Mouse (Mus musculus) layer of hippocampus, postnatal 36 days (tissue): Measurements from ENCODE around the gene Cd180. TPM values are rescaled to one million over a fixed set of nuclear protein-coding genes. Genes with fewer than 3 reads are reported as not detected.

Experiments used
- DNase-seq, 2 experiments: peaks; one replicate each; pipeline ENCODE4 v3.0.0; 2022
- total RNA-seq, 2 experiments: library from RNA; stranded (reverse); gene quantifications; 2 replicates each; pipeline ENCODE4 v1.2.3; 2021

The Cd180 gene
- total RNA-seq, 2 experiments from 2014 or later = 2.4 to 3.0 TPM

- DNase-seq = peak; percentile 62 to 63
These were observed 51.3 kb downstream of the Cd180 start for GRCm38 (mm10) chr13:102744481-102745269.

- no peak for DNase-seq
These were observed 51.9 kb downstream of the Cd180 start for GRCm38 (mm10) chr13:102745270-102745600.

- DNase-seq = peak in 1 of 2 experiments; percentile 34
These were observed 52.4 kb downstream of the Cd180 start for GRCm38 (mm10) chr13:102745626-102746342.

- DNase-seq = no peak
These were observed 53.6 kb downstream of the Cd180 start for GRCm38 (mm10) chr13:102746803-102747561.

GRCm38 (mm10) chr13:102749194-102749593, 55.8 kb downstream of the Cd180 start:
- DNase-seq = no peak

GRCm38 (mm10) chr13:102749891-102750290, 56.5 kb downstream of the Cd180 start:
- no peak for DNase-seq

GRCm38 (mm10) chr13:102753714-102754556, 60.6 kb downstream of the Cd180 start:
- no peak for DNase-seq

GRCm38 (mm10) chr13:102755124-102755523, 61.8 kb downstream of the Cd180 start:
- no peak for DNase-seq

- DNase-seq = no peak
These were observed 62.7 kb downstream of the Cd180 start for GRCm38 (mm10) chr13:102756071-102756470.

GRCm38 (mm10) chr13:102758021-102758420, 64.7 kb downstream of the Cd180 start:
- DNase-seq = no peak

- no peak for DNase-seq
These were observed 68.1 kb downstream of the Cd180 start for GRCm38 (mm10) chr13:102761410-102761809.

GRCm38 (mm10) chr13:102762203-102762602, 68.8 kb downstream of the Cd180 start:
- no peak for DNase-seq

GRCm38 (mm10) chr13:102764218-102764617, 70.9 kb downstream of the Cd180 start:
- no peak for DNase-seq

- DNase-seq = no peak
These were observed 71.9 kb downstream of the Cd180 start for GRCm38 (mm10) chr13:102765216-102765615.

- no peak for DNase-seq
These were observed 73.8 kb downstream of the Cd180 start for GRCm38 (mm10) chr13:102767110-102767509.

- no peak for DNase-seq
These were observed 75.2 kb downstream of the Cd180 start for GRCm38 (mm10) chr13:102768512-102768911.

GRCm38 (mm10) chr13:102770194-102770593, 76.8 kb downstream of the Cd180 start:
- DNase-seq = no peak

- no peak for DNase-seq
These were observed 79.8 kb downstream of the Cd180 start for GRCm38 (mm10) chr13:102773169-102773568.

GRCm38 (mm10) chr13:102774786-102775201, 81.4 kb downstream of the Cd180 start:
- DNase-seq = no peak

- DNase-seq = no peak
These were observed 82.1 kb downstream of the Cd180 start for GRCm38 (mm10) chr13:102775506-102775905.

GRCm38 (mm10) chr13:102778859-102779258, 85.5 kb downstream of the Cd180 start:
- no peak for DNase-seq

- DNase-seq = no peak
These were observed 85.9 kb downstream of the Cd180 start for GRCm38 (mm10) chr13:102779275-102779674.
